Mouse (Mus musculus): ENCODE data around the gene Plcg1. TPM values are rescaled to one million over a fixed set of nuclear protein-coding genes. Genes with fewer than 3 reads are reported as not detected.

The Plcg1 gene
- total RNA-seq, 1 experiment: 59.0 TPM

- Histone ChIP-seq H3K9me3 (ENCODE audit: control insufficient read depth, insufficient read depth, low read depth, low read length) (no peaks in the 10 kb centered on the region), H3K4me1 (ENCODE audit: control insufficient read depth in 2 of 2, insufficient read depth in 2 of 2, low read length in 2 of 2, poor library complexity in 1 of 2) (peaks cover 8 to 19% of the 10 kb centered on the region in 2 experiments; a peak in 3 of 4 replicates), H3K4me3 (ENCODE audit: insufficient read depth in 1 of 2, low read depth in 1 of 2, low read length in 2 of 2, poor library complexity in 1 of 2, severe bottlenecking in 1 of 2) (no peak overlapping the region), H3K36me3 (ENCODE audit: control insufficient read depth, insufficient read depth, low read length, poor library complexity, severe bottlenecking) (peaks cover 5% of the 10 kb centered on the region; the same call in 1 of the 2 replicates), H3K27ac (ENCODE audit: insufficient read depth, low read depth, low read length, poor library complexity, severe bottlenecking) (no peak overlapping the region), H3K9ac (ENCODE audit: insufficient read depth, low read depth, low read length, poor library complexity, severe bottlenecking) (no peak overlapping the region)
- no peak for DNase-seq (ENCODE audit: low read depth, low spot score)
- in situ Hi-C loops (cut with MboI; ENCODE audit: low sequenced_read_pairs in 2 of 2, unreplicated experiment in 2 of 2): no loop called here
- TF ChIP-seq ZNF384 (IDR thresholded peaks at IDR 0.05; ENCODE audit: low read depth, low read length) (no peak), ZC3H11A (IDR thresholded peaks at IDR 0.05; ENCODE audit: borderline replicate concordance, low read depth, low read length) (no peak), MAFK (IDR thresholded peaks at IDR 0.05; ENCODE audit: insufficient read depth, low read depth, low read length) (no peak), HCFC1 (IDR thresholded peaks at IDR 0.05; ENCODE audit: borderline replicate concordance, insufficient read depth, low read length) (no peak), CHD2 (IDR thresholded peaks at IDR 0.05; ENCODE audit: low read depth, low read length) (no peak)
These were observed 10.5 kb downstream of the Plcg1 start for GRCm38 (mm10) chr2:160741580-160741979.

- DNase-seq (ENCODE audit: low read depth, low spot score): no peak
- Histone ChIP-seq H3K4me3 (ENCODE audit: insufficient read depth in 1 of 2, low read depth in 1 of 2, low read length in 2 of 2, poor library complexity in 1 of 2, severe bottlenecking in 1 of 2) (no peak overlapping the region), H3K36me3 (ENCODE audit: control insufficient read depth, insufficient read depth, low read length, poor library complexity, severe bottlenecking) (peaks cover 5% of the 10 kb centered on the region; the same call in 1 of the 2 replicates), H3K9ac (ENCODE audit: insufficient read depth, low read depth, low read length, poor library complexity, severe bottlenecking) (no peak overlapping the region), H3K9me3 (ENCODE audit: control insufficient read depth, insufficient read depth, low read depth, low read length) (no peaks in the 10 kb centered on the region), H3K4me1 (ENCODE audit: control insufficient read depth in 2 of 2, insufficient read depth in 2 of 2, low read length in 2 of 2, poor library complexity in 1 of 2) (peaks cover 11 to 14% of the 10 kb centered on the region in 2 experiments), H3K27ac (ENCODE audit: insufficient read depth, low read depth, low read length, poor library complexity, severe bottlenecking) (no peak overlapping the region)
- TF ChIP-seq MAFK (IDR thresholded peaks at IDR 0.05; ENCODE audit: insufficient read depth, low read depth, low read length) (no peak), CHD2 (IDR thresholded peaks at IDR 0.05; ENCODE audit: low read depth, low read length) (no peak), HCFC1 (IDR thresholded peaks at IDR 0.05; ENCODE audit: borderline replicate concordance, insufficient read depth, low read length) (no peak), ZNF384 (IDR thresholded peaks at IDR 0.05; ENCODE audit: low read depth, low read length) (no peak), ZC3H11A (IDR thresholded peaks at IDR 0.05; ENCODE audit: borderline replicate concordance, low read depth, low read length) (no peak)
- in situ Hi-C loops (cut with MboI; ENCODE audit: low sequenced_read_pairs in 2 of 2, unreplicated experiment in 2 of 2): no loop called here
These were observed 11.1 kb downstream of the Plcg1 start for GRCm38 (mm10) chr2:160742161-160742609.

DNA sequence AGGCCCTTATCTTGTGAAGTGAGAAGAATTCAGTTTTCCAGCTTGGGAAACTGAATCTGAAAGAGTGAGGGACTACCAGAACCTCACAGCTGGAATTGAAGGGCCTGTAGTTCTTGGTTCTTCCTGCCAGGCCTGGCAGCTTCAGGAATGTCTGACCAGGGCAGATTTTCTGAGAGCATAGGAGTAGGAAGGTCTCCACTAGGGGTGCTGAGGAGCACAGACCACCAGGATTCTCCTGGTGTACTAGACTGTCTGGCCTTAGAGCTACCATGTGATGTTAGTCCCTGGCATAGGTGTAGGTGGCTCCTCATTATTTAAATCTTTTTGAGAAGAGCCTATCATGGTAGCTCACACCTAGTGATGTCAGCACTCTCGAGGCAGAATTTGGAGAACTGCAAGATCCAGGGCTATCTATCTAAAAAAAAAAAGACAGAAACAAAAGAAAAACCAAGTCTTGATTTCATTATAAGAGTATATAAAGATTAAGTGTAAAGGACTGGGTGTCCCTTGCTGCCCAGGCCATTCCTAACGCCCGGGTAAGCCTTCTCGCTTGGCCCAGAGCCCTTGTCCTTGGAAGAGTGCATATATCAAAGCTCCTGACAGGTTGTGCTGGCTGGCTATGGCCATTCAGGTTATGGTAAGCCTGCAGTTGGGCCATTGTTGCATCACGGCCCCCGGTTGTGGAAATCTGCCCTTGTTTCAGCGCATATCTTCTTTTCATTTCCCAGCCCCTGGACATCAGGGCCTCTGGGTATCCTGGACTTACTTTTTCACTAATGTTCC, 13.1 kb downstream of the Plcg1 start:
- Histone ChIP-seq H3K4me1 (ENCODE audit: control insufficient read depth in 2 of 2, insufficient read depth in 2 of 2, low read length in 2 of 2, poor library complexity in 1 of 2) (peaks cover 5 to 10% of the 10 kb centered on the region in 2 experiments; a peak in 3 of 4 replicates), H3K9me3 (ENCODE audit: control insufficient read depth, insufficient read depth, low read depth, low read length) (no peaks in the 10 kb centered on the region), H3K9ac (ENCODE audit: insufficient read depth, low read depth, low read length, poor library complexity, severe bottlenecking) (no peak overlapping the region), H3K36me3 (ENCODE audit: control insufficient read depth, insufficient read depth, low read length, poor library complexity, severe bottlenecking) (peaks cover 13% of the 10 kb centered on the region; the same call in 1 of the 2 replicates), H3K27ac (ENCODE audit: insufficient read depth, low read depth, low read length, poor library complexity, severe bottlenecking) (no peak overlapping the region), H3K4me3 (ENCODE audit: insufficient read depth in 1 of 2, low read depth in 1 of 2, low read length in 2 of 2, poor library complexity in 1 of 2, severe bottlenecking in 1 of 2) (no peak overlapping the region)
- DNase-seq (ENCODE audit: low read depth, low spot score): peak; percentile 65
- in situ Hi-C loops (cut with MboI; ENCODE audit: low sequenced_read_pairs in 2 of 2, unreplicated experiment in 2 of 2): no loop called here
- TF ChIP-seq HCFC1 (IDR thresholded peaks at IDR 0.05; ENCODE audit: borderline replicate concordance, insufficient read depth, low read length): no peak
- no peak for TF ChIP-seq CHD2 (IDR thresholded peaks at IDR 0.05; ENCODE audit: low read depth, low read length)
- TF ChIP-seq ZNF384 (IDR thresholded peaks at IDR 0.05; ENCODE audit: low read depth, low read length): no peak
- TF ChIP-seq MAFK (IDR thresholded peaks at IDR 0.05; ENCODE audit: insufficient read depth, low read depth, low read length): no peak
- no peak for TF ChIP-seq ZC3H11A (IDR thresholded peaks at IDR 0.05; ENCODE audit: borderline replicate concordance, low read depth, low read length)

GRCm38 (mm10) chr2:160744823-160745210, 13.7 kb downstream of the Plcg1 start:
- TF ChIP-seq CHD2 (IDR thresholded peaks at IDR 0.05; ENCODE audit: low read depth, low read length) (no peak), HCFC1 (IDR thresholded peaks at IDR 0.05; ENCODE audit: borderline replicate concordance, insufficient read depth, low read length) (no peak), ZC3H11A (IDR thresholded peaks at IDR 0.05; ENCODE audit: borderline replicate concordance, low read depth, low read length) (no peak), MAFK (IDR thresholded peaks at IDR 0.05; ENCODE audit: insufficient read depth, low read depth, low read length) (no peak), ZNF384 (IDR thresholded peaks at IDR 0.05; ENCODE audit: low read depth, low read length) (no peak)
- no peak for DNase-seq (ENCODE audit: low read depth, low spot score)
- H3K4me1 ChIP-seq (ENCODE audit: control insufficient read depth in 2 of 2, insufficient read depth in 2 of 2, low read length in 2 of 2, poor library complexity in 1 of 2): peaks cover 5 to 8% of the 10 kb centered on the region in 2 experiments; a peak in 3 of 4 replicates
- H3K9ac ChIP-seq (ENCODE audit: insufficient read depth, low read depth, low read length, poor library complexity, severe bottlenecking): no peak overlapping the region
- H3K4me3 ChIP-seq (ENCODE audit: insufficient read depth in 1 of 2, low read depth in 1 of 2, low read length in 2 of 2, poor library complexity in 1 of 2, severe bottlenecking in 1 of 2): no peak overlapping the region
- H3K27ac ChIP-seq (ENCODE audit: insufficient read depth, low read depth, low read length, poor library complexity, severe bottlenecking): no peak overlapping the region
- peaks cover 13% of the 10 kb centered on the region; the same call in 1 of the 2 replicates for H3K36me3 ChIP-seq (ENCODE audit: control insufficient read depth, insufficient read depth, low read length, poor library complexity, severe bottlenecking)
- no peaks in the 10 kb centered on the region for H3K9me3 ChIP-seq (ENCODE audit: control insufficient read depth, insufficient read depth, low read depth, low read length)
- in situ Hi-C loops (cut with MboI; ENCODE audit: low sequenced_read_pairs in 2 of 2, unreplicated experiment in 2 of 2): no loop called here

All from ES-E14 (cell line).